Mouse (Mus musculus) T-helper 17 cell (primary cell): ENCODE data around the gene Hist2h4.
"Not testable (repeated sequence)": the region's sequence is repeated elsewhere in the genome, so short reads cannot be mapped to it uniquely, and the experiment has no call there.

Experiments
- in situ Hi-C, 2 experiments: fragments of 300-600 bp; cut with MboI, MseI; formaldehyde crosslinking; loops; 1 replicate in 1 of 2; 2 replicates in 1 of 2; pipeline ENCODE4 v1.15.1; 2025; ENCODE audit warnings: high pct_unique_total_duplicates in 2 of 2

The Hist2h4 gene

DNA sequence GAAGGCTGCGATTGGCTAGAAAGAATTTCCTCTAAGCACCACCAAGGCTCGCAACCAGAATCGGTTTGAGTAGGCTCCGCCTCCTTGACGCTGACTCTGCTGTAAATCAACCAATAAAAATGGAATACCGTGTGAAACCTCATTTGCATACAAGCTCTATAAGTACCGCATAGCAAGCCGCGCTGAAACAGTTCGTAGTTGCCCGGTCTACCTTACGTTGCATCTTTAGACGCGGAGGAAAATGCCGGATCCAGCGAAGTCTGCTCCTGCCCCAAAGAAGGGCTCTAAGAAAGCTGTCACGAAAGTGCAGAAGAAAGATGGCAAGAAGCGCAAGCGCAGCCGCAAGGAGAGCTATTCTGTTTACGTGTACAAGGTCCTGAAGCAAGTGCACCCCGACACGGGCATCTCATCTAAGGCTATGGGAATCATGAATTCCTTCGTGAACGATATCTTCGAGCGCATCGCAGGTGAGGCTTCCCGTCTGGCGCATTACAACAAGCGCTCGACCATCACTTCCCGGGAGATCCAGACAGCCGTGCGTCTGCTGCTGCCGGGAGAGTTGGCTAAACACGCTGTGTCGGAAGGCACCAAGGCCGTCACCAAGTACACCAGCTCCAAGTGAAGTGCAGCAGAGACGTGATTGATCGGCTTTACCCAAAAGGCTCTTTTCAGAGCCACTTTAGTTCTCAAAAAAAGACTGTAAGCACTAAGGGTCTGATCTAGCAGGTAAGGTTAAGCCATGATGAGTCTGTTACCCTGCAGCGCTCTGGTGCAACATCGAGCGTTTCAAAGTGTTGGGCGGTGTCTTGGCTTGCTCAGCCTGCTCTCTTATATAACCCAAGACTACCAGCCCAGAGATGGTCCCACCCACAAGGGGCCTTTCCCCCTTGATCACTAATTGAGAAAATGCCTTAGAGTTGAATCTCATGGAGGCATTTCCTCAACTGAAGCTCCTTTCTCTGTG lies 6.7 kb upstream of the Hist2h4 start, which contains the start of gene Hist2h2bb:
Gene Hist2h2bb, plus strand, starts transcription at position 242 of the 964 bp plus-strand sequence.
- in situ Hi-C loops, result no loop called here

DNA sequence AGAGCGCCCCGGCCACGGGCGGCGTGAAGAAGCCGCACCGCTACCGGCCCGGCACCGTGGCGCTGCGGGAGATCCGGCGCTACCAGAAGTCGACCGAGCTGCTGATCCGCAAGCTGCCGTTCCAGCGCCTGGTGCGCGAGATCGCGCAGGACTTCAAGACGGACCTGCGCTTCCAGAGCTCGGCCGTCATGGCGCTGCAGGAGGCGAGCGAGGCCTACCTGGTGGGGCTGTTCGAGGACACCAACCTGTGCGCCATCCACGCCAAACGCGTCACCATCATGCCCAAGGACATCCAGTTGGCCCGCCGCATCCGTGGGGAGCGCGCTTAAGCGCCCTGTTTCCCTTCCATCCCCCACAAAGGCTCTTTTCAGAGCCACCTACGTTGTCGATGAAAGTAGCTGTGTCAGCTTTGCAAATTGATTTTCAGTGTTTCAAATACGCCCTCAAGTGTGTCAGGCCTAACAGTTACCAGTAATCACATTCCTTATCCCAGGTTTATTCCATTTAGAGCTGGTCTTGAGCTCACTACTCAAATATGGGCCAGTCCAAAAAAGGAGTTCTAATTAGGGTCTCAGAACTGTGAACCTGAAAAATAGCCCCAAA lies 5.8 kb upstream of the Hist2h4 start:
- in situ Hi-C loops, result not testable (repeated sequence)

DNA sequence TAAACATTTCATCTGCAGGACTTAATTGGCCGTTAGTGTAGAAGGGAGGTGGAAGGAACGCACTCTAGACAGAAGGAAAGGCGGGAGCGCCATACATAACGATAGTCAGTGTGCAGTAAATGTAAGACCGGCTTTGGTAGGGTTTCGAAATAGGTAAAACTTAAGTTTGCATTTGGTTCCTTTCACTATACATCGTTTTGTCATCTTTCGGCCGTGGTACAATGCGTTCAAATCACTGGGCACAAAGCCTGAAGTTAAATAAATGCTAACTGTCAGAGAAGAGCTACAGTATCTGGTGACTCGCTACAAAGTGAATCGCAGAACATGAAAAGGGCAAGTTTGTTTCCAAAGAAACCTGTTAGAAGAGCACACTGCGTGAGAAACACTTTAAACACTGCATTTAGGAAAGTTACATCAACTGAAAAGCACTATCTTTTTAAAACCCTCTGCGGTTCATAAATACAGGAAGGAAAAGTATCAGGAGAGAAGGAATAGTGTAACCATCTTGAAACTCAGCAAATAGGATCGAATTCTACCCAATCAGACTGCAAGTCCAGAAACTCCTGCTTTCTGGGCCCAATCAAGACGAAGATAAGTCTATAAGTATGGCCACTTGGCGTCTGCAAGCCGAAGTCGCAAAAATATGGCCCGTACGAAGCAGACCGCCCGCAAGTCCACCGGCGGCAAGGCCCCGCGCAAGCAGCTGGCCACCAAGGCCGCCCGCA lies 5.1 kb upstream of the Hist2h4 start, which contains the start of gene Hist2h3b:
Gene Hist2h3b, plus strand, starts transcription at position 604 of the 725 bp plus-strand sequence.
- in situ Hi-C loops, result no loop called here

DNA sequence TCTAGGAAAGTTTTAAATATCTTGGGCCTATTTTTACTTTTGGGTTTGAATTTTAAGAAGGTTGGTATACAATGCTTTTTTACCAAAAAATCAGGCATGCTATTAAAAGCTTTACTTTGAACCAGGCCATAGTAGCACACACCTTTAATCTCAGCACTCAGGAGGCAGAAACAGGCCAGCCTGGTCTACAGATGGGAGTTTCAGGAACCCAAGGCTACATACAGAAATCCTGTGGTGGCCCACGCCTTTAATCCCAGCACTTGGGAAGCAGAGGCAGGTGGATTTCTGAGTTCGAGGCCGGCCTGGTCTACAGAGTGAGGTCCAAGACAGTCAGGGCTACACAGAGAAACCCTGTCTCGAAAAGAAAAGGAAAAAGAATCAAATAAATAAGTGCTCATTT lies 4.4 kb upstream of the Hist2h4 start:
- in situ Hi-C loops, result no loop called here

DNA sequence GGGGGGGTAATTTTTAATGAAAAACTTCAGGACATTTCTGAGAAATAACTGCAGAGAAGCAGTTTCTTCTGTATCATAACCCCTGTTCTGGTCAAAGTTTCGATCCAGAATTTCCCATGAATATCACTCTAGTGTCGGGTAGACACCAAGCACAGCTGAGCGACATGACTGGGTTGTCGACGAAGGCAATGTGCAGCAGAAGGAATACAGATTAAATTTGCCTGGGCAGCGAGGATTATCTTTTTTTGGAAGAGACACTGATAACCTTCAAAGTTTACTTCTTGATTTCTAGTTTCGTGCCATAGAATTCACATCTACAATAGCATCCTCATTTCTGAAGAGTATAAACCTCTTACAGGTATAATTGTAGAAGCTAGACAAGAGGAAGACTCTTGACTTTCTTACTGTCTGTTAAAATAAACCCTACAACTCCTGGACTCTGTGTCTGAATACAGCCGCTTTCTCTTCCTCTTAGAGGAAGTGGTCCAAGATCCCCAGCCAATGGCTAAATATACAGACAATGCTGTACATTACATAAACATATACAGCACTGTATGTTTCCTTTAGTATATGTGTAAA lies 3.1 kb upstream of the Hist2h4 start:
- in situ Hi-C loops, result no loop called here

DNA sequence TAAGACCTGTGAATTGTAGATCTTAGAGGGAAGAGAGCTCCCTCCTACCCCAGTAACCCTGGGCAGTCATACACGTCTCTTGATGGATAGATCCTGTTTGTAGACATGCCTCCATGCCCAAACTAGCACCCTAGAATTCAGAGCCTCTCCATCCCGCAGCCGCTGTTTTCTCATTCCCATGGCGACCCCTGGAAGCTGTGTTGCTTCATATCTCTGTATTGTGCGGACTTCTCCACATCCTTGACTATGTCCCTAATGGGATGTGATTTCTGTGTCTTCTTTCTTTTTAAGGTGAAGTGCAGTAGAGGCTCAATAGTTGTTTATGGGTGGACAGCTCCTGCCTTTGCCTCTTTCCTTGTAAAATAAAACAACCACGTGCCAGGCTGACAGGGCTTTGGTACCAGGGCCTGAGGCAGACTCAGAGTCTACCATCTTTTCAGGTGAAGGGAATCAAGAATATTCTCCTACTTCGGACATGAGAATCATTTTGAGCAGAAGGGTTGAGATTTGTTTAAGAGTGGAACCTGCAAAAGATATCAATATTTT lies 1.4 kb upstream of the Hist2h4 start:
- in situ Hi-C loops, result no loop called here

DNA sequence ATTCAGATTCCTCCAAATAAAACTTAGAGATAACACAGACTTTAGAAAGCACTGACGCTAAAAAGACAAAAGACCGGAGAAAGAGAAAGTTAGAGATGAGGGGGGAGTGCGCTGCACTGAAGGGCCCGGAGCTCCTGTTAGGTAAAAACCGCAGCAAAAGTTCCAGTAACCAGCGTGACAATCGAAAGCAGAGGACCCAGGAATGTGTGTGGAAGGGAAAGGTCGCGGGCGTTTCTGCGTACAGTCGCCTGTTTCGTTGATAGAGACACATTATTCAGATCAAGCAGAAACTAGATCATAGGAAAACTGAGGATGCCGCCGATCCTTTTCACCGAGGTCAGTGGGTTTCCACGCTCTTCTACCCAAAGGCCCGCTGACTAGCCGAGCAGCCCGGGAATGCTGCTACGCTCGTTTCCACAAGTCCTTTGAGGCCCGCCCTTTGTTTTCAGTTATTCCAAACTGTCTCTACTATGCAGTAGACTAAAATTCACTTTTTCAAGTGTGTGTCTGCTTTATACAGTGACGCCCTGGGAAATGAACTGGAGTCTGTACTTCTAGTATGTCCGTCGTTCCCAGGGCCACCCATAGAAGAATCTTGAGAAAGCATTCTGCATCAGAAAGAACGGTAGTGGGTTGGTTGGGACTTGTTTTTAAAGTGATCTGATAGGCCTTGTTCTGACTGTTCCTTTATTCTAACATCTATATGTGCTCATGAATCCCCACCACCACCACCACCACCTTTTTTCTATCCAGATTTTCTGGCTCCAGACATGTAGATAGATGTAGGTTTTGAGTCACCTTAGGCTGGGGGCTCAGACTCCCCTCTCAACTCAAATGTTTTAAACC lies 670 bp upstream of the Hist2h4 start:
- in situ Hi-C loops, result no loop called here

DNA sequence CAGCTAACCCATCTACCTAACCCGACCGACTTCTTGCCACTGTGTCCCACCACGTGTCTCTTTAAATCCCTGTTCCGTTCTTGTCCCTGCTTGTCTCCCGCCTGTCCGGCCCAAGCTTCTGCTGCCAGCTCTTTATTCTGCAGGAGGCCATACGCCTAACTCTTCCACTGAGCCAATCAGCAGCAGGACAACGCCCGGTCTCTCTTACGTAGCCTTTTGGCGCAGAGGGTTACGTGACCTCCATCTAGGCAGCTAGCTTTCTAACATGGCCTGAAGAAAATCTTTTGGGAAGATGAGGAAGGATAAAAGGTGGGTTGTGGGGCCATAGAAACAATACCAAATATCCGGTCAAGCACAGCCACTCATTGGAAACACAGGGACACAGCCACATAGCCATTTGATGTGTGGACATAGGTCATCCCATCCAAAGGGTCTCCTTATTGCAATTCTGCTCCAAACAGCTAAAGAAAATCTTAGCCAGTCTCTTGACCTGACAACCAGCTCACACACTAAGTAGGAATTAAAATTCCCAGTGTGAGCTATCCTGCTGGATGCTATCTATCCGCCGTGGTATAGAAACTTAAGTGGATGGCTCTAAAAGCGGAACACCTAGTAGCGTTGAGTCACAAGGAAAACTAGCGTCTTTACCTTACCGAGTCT lies 765 bp downstream of the Hist2h4 start:
- in situ Hi-C loops, result no loop called here

DNA sequence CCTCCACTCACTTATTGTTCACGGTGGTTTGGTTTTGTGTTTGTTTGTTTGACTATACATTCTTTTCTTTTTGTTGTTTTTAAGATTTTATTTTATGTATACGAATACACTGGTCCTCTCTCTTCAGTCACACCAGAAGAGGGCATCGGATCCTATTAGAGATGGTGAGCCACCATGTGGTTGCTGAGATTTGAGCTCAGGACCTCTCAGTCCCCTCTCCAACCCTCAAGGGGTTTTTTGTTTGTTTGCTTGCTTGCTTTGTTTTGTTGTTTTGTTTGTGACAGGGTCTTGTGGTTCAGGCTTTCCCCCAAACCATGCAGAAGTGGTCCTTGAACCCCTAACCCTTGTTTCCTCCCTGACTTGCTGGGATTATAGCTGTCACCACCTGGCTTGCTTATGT lies 1.5 kb downstream of the Hist2h4 start:
- in situ Hi-C loops, result no loop called here

DNA sequence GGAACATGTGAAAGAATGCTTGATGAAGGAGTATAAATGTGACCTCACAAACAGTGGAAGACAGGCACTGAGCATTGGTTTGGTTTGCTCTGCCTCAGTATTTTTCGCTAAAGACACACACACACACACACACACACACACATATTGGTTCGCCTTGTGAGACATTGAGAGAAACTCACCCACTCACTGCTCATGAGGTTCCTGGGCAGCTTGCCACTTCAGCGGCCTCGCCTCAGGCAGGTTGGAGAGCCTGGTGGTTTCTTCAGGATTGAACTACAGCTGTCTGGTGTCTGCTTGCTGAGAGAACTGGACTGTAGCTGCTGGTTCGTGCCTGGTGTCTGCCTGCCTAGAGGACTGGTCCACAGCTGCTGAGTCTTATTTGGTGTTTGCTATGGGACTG lies 2.9 kb downstream of the Hist2h4 start:
- in situ Hi-C loops, result no loop called here

DNA sequence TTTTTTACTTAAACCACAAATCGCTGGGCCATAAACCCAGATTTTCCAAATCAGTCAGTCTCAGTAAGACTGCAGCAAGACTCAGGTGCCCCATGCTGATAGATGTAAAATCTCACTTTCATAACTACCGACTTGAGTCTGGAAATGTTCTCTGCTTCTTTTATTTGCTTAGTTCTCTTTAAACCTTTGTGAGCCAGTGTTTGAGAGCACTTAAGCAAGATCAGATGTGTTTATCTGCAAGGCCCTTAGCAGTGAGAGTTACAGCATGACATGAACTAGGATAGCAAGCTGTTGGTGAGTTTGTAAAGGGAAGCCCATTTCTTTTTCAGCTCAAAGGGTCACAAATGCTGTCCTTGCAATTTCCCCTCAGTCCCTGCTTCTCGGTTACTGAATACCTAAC lies 5.9 kb downstream of the Hist2h4 start:
- in situ Hi-C loops, result no loop called here

DNA sequence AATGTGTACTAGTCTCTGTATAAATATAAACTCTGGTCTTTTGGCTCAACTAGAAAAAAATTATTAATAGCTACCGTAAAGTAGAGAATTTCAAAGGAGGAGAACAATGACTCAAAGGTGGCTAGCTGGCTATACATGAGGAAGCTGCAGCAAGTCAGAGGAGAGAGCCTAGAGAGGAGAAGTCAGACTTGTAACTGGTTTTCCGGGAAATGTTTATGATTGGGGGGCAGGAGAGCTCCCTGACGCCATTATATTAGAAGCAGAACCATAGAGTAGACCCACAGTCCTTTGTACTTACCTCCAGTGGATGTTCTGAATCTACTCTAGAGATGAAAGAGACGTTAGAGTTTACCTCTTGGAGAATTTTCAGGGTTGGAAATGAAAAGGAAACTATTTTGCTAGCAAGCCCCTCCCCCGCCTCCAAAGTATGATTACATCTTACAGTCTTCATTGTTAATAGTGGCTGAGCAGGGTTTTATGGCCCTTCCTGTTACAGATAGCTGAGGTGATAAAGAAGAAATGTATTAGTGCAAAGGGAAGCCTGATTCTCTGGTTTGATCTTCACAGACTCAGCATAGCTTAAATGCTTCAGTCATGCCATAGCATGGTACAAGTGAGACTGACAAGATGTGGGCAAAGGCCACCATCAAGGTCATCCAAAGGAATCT lies 7.1 kb downstream of the Hist2h4 start:
- in situ Hi-C loops, result no loop called here

DNA sequence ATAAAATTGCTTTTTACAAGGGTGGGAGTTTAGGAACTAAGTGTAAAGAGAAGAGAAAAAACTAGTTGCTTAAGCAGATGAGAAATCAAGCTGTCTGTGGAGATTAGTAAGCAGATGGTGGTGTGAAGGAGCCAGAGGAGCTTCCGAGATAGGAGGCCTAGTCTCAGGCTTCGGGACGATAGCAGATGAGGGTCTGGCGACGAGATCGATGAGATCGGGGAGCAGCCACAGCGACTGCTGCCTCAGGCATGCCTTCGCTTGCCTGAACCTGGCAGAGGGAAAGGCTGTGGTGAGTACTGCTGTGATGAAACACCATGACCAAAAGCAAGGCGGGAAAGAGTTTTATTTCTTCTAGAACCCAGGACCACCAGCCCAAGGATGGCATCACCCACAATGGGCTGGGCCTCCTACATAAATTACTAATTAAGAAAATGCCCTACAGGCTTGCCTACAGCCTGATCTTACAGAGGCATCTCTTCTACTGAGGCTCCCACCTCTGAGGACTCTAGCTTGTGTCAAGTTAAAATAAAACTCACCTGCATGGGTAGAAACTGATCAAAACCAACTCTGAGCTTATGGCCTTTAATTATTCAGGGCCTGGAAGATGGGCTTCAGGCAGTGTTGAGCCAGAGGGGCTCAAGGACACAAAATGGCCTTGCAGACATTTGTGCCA lies 8.3 kb downstream of the Hist2h4 start:
- in situ Hi-C loops, result no loop called here

DNA sequence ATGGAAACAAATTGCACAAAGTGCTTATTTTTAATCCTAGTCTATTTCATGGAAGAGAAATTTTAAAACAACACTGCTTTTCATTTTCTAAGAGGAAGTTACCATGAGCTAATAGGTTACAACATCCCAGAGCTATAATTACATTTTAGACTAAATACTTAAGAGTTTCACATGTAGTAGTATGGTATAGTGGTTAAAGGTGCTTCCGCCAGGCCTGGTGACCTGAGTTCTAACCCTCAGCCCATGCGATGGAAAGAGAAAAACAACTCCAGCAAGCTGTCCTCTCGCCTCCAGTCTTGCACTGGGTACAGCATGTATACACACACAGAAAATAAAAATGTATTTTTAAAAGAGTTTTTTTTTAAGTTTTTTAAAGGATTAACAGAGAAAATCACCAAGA lies 11.3 kb downstream of the Hist2h4 start:
- in situ Hi-C loops, result no loop called here

DNA sequence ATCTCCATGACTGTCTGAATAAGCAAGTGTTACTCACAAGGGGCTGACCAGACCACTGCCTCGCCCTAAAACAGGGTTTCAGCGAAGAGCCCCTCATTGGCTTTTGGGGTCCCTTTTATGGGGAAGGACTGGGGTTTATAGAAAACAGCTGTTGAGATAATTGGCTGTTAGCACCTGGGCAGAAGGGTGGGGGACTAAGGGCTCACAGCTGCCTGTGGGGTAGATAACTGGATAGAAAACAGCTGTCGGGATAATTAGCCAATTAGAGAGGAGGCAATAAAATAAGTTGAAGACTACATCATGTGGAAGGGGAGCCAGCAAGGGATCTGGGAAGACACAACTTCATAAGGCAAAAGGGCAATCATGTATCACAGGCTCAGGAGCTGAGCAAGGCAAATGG lies 12.2 kb downstream of the Hist2h4 start:
- in situ Hi-C loops, result no loop called here

DNA sequence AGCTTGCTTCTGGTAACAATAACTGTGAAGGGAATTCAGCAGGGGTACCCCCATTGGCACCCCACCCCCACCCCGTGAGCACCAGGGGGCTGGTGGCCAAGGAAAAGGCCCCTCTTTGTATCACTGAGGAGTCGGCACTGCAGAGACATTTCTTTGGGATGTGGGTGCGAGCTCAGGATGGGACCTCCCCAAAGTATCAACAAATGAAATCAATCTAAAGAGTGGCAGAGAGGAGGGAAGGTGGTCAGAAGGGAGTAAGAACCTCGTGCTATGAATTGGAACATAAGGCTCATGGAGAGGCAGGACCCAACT lies 14.1 kb downstream of the Hist2h4 start:
- in situ Hi-C loops, result loop anchor here in 1 of 2 experiments (25.0 kb wide), 1 partner anchor 1137 kb away; the partner anchor contains the start of genes Pip5k1a, Tmod4 and Vps72

DNA sequence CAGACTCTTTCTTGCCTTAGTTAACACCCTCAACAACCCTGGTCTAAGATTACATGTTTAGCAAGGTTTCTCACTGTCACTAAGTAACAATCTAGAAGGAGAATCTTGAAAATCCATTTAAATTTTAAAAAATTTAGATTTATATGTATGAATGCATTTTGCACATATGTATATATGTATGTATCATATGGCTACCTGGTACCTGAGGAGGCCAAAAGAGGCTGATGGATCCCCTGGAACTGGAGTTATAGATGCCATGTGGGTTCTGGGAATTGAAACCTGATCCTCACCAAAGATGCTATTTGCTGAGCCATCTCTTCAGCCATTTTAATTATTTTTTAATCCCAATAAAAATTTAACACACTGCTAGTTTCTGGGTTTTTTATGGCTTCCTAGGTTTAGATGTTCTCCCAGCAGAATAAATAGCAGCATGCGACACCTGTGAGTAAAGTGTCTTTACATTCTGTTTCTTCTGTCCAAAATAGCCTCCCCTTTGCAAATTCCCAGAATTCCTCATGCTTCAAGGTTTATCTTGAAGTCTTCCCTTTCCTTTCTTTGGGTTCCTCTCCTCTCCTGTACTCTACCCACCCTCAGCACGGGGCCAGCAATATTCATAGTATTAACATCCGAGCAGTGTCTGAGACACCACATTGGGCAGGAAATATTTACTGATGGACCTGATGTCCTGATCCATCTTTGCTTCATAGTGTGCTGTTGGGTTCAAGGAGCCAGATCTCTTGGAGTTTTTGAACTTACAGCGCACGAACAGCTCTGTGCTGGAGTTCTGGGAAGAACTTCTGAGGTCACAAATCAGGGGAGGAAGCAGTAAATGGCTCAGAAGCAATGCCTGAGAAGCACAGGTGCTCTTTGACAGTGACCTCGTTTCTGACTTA lies 14.7 kb downstream of the Hist2h4 start:
- in situ Hi-C loops, result loop anchor here in 1 of 2 experiments (25.0 kb wide), 1 partner anchor 1136 kb away; the partner anchor contains the start of genes Pip5k1a, Tmod4 and Vps72
